Mouse (Mus musculus) spleen, embryonic (tissue): ENCODE results near the gene Parp11.

ENCODE experiments used
- CTCF ChIA-PET: fragments of 350-600 bp; sonication (Branson Sonifier 250); formaldehyde crosslinking; loops from one replicate; lab custom pipeline; 2022; lab: Charles Lee

Gene Parp11

DNA sequence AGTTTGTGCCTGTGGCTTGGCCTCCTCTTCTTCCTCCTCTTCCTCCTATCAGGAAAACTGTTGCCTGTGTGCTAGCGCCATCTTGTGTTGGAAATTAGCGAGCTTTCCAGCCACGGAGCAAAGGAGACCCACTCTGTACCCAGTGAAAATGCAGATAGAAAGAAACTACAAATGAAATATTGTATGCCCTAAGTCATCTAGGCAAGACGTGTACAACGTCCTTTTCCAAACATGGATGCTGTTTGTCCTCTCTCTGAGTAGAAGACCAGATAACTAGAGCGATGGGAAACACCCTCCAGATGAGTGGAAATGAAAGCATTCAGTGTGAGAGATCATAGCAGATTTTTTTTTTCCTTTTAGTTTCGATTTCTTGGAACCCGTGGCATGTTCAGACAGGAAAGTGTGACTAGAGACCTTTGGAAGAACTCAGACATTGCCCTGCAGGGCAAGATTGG is at the start of gene Parp11:
Parp11 (plus strand) TSS at position 405 of the 455 bp plus-strand sequence.
- CTCF ChIA-PET: interaction anchor here (0.7 kb wide), 1 partner anchor 513 kb away, joined by 3 read pairs; no protein-coding TSS in a partner anchor

- CTCF ChIA-PET: interaction anchor here (0.7 to 1.2 kb wide), 2 partner anchors 10 to 856 kb away, joined by 3 to 4 read pairs; no protein-coding TSS in a partner anchor
Measured at GRCm38 (mm10) chr6:127398073-127398472, 48.6 kb upstream of the Parp11 start.

DNA sequence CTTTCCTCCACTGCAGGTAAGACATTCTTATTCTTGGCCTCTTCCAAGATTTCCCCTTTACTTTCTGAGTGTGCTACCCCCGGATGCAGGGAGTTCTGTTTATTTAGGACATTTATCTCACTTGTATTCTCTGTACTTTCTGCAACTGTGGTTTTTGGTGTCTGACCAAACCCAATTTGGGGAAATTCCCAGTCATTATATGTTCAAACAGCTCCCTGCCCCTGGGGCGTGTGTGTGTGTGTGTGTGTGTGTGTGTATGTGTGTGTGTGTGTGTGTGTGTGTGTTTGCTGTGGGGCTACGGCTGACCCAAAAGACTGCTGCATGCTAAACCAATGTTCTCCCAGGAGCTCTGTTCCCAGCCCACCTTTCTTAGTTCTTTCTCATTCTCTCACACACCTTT is 45.2 kb upstream of the Parp11 start:
- CTCF ChIA-PET: interaction anchor here (0.6 kb wide), 1 partner anchor 252 kb away, joined by 4 read pairs; no protein-coding TSS in a partner anchor

GRCm38 (mm10) chr6:127404070-127404810 is 42.4 kb upstream of the Parp11 start:
- CTCF ChIA-PET: no interaction called here

- CTCF ChIA-PET: no interaction called here
Measured at GRCm38 (mm10) chr6:127405682-127406081, 41.0 kb upstream of the Parp11 start.

DNA sequence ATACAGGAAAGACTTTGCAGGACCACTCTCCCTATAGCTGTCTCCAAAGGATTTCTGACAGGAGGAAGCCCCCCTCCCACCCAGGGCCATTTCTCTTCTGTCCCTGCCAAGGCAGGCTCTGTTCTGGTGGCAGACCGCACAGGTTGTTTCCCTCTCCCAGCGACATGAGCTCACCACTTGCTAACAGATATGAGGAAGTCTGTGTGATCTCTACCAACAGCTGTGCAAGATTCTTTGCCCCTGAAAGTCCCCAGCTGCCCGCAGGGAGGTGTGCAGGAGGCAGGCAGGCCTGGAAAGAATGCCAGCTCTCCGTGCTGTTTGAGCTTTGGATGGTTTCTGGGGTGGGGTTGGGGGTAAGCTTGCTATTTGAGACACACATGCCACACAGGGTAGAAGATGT is 38.9 kb upstream of the Parp11 start:
- CTCF ChIA-PET: interaction anchor here (0.6 to 0.9 kb wide), 2 partner anchors 10 to 1136 kb away, joined by 3 read pairs; no protein-coding TSS in a partner anchor

DNA sequence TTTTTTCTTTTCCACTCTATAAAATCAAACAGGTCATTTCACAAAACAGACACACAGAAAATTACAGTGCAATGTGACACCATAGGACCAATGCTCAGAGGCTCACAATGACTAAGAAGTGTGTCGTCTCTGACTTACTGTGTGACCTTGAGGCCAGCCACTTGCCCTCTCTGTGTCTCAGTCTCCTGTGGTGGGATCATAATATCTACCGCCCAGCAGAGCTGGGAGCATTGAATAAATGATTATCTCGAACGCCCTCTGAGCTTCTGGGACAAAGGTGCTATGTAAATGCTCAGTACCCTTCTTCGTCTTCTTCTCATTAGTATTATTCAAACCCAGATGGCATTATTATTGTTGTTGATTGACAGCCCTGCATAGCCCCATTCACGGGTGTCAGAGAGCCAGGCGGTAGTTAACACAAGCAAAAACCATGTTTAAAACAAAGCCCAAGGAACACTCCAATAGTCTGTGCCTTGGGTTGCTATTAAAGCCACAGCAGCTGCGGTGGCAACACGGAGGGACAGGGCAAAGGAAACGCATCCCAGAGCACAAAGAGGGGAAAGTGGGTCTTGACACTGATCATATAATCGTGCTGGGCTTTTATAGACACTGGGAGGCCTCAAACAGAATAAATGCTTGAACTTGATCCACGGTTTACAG is 29.0 kb upstream of the Parp11 start:
- CTCF ChIA-PET: no interaction called here

DNA sequence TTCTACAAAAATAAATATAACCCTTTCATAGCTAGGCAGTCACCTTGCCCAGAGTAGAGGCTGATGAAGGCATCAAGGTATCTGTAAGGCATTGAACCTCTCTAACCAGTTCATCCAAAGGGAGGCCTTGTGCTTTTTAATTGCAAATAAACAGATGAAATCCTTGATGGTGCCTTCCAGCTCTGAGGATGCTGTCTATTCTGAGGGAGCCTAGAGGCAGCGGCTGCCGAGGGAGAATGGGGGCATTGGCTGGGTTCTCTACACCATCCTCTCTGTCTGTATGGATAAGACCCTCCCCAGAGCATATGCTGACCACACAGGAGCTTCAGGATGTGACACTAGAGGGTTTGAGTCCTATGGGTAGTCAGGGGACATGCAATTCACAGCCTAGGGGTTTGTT is 28.3 kb upstream of the Parp11 start:
- CTCF ChIA-PET: no interaction called here

GRCm38 (mm10) chr6:127420115-127420514 is 26.5 kb upstream of the Parp11 start:
- CTCF ChIA-PET: no interaction called here

DNA sequence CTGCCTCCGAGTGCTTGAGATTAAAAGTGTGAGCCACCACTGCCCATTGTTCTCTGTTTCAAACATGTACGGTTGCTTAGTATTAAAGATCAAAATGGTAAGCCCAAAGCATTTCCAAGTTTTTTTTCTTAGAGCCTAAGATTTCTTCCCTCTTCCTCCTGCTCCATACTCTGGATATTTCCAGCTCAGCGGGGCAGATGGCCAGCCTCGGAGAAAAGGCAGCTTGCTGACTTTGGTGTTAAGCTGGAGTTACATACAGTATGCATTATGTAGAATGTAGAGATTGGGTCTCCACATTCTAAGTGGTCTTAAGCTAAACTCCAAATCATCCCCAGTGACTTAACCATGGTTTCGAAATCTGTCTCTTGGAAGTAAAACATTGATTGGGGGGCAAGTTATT is 21.5 kb upstream of the Parp11 start:
- CTCF ChIA-PET: no interaction called here

GRCm38 (mm10) chr6:127430716-127431115 is 15.9 kb upstream of the Parp11 start:
- CTCF ChIA-PET: no interaction called here

GRCm38 (mm10) chr6:127431196-127431766 is 15.4 kb upstream of the Parp11 start:
- CTCF ChIA-PET: no interaction called here

- CTCF ChIA-PET: no interaction called here
Measured at GRCm38 (mm10) chr6:127433886-127434647, 12.6 kb upstream of the Parp11 start.

DNA sequence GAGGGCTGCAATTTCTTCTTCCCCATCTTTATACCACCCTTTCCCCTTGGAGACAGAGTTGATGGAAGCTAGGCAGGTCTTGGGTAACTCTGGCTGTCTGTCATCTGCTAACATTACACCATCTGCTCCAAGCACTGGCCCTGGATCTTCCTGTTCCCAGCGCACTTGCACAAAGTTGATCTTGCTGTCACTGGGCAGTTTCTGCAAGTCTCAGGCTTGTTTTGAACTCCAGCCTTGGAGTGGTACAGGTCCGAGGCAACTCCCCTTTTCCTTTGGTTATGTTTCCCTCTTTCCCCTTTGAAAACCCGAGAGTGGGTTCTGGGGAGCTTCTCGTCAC is 12.0 kb upstream of the Parp11 start:
- CTCF ChIA-PET: no interaction called here

DNA sequence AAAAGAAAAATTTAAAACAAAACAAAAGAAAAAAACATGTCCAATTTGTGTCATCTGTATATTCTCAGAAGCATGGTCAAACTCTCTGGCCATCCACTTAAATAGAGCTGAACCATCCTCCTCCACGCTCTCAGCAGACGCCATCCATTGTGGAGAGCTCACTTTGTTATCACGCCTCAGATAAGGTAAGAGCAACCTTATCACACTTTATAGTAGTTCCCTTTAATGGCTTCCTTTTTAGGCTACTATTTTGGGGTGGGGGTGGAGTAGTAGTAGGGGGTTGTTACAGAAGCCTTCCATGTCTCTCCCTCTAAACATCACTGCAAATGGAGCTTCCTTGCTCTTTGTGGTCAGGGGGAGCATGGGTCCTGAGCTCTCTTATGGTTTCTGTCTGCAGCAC is 7.6 kb upstream of the Parp11 start:
- CTCF ChIA-PET: interaction anchor here (0.6 kb wide), 2 partner anchors 58 to 212 kb away, joined by 3 read pairs; no protein-coding TSS in a partner anchor

DNA sequence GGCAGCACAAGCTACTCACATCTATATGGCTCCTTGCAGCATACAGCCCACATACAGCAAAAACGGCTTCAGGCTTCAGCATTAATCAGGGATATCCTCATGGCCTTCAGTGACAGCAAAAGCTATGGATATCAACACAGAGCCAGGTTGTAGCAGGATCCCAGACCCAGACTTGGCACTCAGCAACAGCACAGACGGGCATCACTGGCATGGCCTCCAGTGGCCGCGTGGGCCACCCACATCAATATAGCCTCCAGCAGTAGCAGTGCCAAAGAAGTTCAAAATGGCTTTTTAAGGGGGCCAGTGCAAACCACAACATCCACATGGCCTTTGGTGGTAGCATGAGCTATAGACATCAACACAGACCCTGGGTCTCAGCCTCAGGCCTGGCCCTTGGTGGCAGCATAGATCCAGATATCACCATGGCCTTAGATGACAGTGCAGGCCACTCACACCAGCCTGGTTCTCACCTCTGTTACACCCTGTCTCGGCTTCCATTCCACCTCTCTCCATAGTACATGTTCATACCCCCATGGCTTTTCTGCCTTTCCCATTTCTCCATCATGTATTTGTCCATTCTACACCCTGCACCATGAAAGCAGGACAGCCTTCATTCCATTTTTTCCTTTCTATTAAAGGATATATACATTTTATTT is 7.0 kb upstream of the Parp11 start:
- CTCF ChIA-PET: no interaction called here

GRCm38 (mm10) chr6:127440416-127441104 is 6.1 kb upstream of the Parp11 start:
- CTCF ChIA-PET: interaction anchor here (0.8 kb wide), 1 partner anchor 111 kb away, joined by 3 read pairs; no protein-coding TSS in a partner anchor

- CTCF ChIA-PET: no interaction called here
Measured at GRCm38 (mm10) chr6:127442584-127442983, 4.1 kb upstream of the Parp11 start.

GRCm38 (mm10) chr6:127443910-127444309 is 2.7 kb upstream of the Parp11 start:
- CTCF ChIA-PET: interaction anchor here (0.5 to 0.6 kb wide), 2 partner anchors 16 to 297 kb away, joined by 3 to 4 read pairs; no protein-coding TSS in a partner anchor

- CTCF ChIA-PET: no interaction called here
Measured at GRCm38 (mm10) chr6:127444466-127444865, 2.2 kb upstream of the Parp11 start.
